Mouse (Mus musculus): ENCODE results near the gene Pign.

DNA sequence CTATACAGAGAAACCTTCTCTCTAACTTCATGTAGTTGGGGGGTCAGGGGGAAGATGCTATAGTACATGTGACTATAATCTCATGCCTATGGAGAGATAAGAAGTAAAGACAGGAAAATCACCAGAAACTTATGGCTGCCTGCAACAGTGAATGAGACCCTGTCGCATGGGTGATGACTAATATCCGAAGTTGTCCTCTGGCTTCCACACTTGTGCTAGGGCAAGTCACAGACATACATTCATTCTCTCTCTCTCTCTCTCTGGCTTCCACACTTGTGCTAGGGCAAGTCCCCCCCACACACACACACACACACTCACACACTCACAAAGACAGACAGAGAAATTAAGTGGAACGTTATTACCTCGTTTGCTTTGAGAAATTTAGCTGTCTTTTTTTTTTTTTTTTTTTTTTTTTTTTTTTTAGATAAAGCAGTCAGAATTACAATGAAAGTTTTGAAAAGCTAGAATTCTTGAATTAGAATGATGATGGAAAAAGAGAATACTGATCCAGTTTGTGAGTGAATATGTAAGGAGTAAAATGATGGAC is 37.6 kb upstream of the Pign start:
- TF ChIP-seq CTCF (IDR thresholded peaks at IDR 0.05; ENCODE audit: borderline replicate concordance, insufficient read depth, low read depth, low read length) = no peak
- TF ChIP-seq POLR2A (IDR thresholded peaks at IDR 0.05; ENCODE audit: borderline replicate concordance, insufficient read depth, low read length) = no peak
